Mouse (Mus musculus) ES-Bruce4 (cell line): ENCODE measurements around the gene Stard3nl. TPM values are rescaled to one million over a fixed set of nuclear protein-coding genes. Genes with fewer than 3 reads are reported as not detected.

Source experiments
- H3K27ac ChIP-seq: 2 replicates; pipeline ENCODE4 v1.5.1; 2012; ENCODE audit warnings: low read length, inconsistent platforms; ENCODE audit not compliant: insufficient read depth
- H3K27me3 ChIP-seq: 2 replicates; pipeline ENCODE4 v1.6.1; 2012; ENCODE audit warnings: mild to moderate bottlenecking, low read length, inconsistent platforms; ENCODE audit not compliant: control insufficient read depth, poor library complexity, insufficient read depth, severe bottlenecking
- H3K36me3 ChIP-seq: 2 replicates; pipeline ENCODE4 v1.6.1; 2012; ENCODE audit warnings: inconsistent platforms, mild to moderate bottlenecking, low read length, moderate library complexity; ENCODE audit not compliant: control insufficient read depth, poor library complexity, insufficient read depth, severe bottlenecking
- H3K4me1 ChIP-seq: one replicate; pipeline ENCODE4 v1.8.1; 2011; ENCODE audit warnings: low read length; ENCODE audit not compliant: control insufficient read depth, insufficient read depth
- H3K4me3 ChIP-seq: 2 replicates; pipeline ENCODE4 v1.5.1; 2011; ENCODE audit warnings: low read depth, mild to moderate bottlenecking, low read length
- H3K9ac ChIP-seq: 2 replicates; pipeline ENCODE4 v1.6.1; 2012; ENCODE audit warnings: low read depth, mild to moderate bottlenecking, inconsistent platforms; ENCODE audit not compliant: poor library complexity, severe bottlenecking
- H3K9me3 ChIP-seq: replicated peaks from 2 replicates; pipeline ENCODE4 v1.6.1; 2012; ENCODE audit warnings: mild to moderate bottlenecking, low read length, inconsistent platforms; ENCODE audit not compliant: control insufficient read depth, poor library complexity, insufficient read depth, severe bottlenecking
- CTCF ChIP-seq: IDR thresholded peaks from one replicate; pipeline ENCODE4 v1.8.1; 2011; ENCODE audit warnings: low read depth, low read length
- EP300 ChIP-seq: IDR thresholded peaks from 2 replicates; pipeline ENCODE4 v1.6.1; 2011; ENCODE audit warnings: low read depth, low read length; ENCODE audit not compliant: insufficient read depth
- POLR2A ChIP-seq: IDR thresholded peaks from one replicate; pipeline ENCODE4 v1.8.1; 2011; ENCODE audit warnings: low read length; ENCODE audit not compliant: insufficient read depth
- polyA plus RNA-seq: library from polyadenylated mRNA; stranded (reverse); fragments of >200 nt; gene quantifications from 2 replicates; pipeline ENCODE4 v1.2.4, GENCODE M21; 2011; ENCODE audit warnings: low read depth; ENCODE audit not compliant: missing spikeins, insufficient read depth, insufficient read length

The Stard3nl gene
- polyA plus RNA-seq, 1 experiment, result 63.7 TPM

DNA sequence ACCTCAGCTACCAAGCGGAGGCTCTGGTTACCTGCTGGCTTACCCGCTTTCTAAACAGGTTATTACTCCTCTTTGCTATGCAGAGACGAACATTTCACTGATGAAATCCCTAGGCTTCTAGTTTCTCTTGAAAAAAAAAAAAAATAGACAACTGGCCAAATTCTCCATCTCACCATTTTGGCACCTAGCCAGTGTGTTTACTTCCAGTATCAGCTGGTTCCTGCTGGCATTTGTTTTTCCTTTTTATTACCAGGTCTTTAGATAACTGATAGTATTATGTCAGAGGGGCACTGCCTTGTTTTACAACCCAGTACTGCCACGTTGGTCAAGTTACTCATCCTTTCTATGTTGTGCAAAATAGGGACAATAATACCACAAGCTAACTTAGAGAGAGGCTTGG is 5.3 kb downstream of the Stard3nl start:
- no peaks in the 10 kb centered on the region for H3K4me1 ChIP-seq
- H3K9ac ChIP-seq, result no peak overlapping the region
- no peak overlapping the region for H3K27ac ChIP-seq
- peaks cover 18% of the 10 kb centered on the region for H3K9me3 ChIP-seq
- peaks cover 5% of the 10 kb centered on the region; the same call in 1 of the 2 replicates for H3K36me3 ChIP-seq
- no peak overlapping the region for H3K4me3 ChIP-seq
- H3K27me3 ChIP-seq, result no peaks in the 10 kb centered on the region
- no peak for TF ChIP-seq CTCF
- TF ChIP-seq POLR2A, result no peak
- TF ChIP-seq EP300, result no peak

DNA sequence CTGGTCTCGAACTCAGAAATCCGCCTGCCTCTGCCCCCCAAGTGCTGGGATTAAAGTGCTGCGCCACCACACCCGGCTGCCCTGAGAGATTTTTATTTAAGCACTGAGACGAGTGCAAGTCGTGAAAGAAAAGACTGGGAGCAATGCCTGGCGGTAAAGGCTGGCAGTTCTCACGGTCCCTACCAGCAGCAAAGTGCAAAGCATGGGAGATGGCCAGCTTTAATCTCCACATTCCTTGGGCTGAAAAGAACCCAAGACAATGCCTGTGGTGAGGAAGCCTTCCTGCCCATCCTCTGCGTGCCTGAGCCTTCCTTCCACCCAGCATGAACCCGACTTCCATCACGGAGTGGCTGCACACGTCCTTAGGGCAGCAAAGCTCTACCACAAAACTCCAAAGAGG is 5.7 kb downstream of the Stard3nl start:
- Histone ChIP-seq H3K4me3 (no peak overlapping the region), H3K27ac (no peak overlapping the region), H3K4me1 (no peaks in the 10 kb centered on the region), H3K36me3 (peaks cover 5% of the 10 kb centered on the region; the same call in 1 of the 2 replicates), H3K9ac (no peak overlapping the region), H3K9me3 (peaks cover 18% of the 10 kb centered on the region), H3K27me3 (no peaks in the 10 kb centered on the region)
- no peak for TF ChIP-seq CTCF
- TF ChIP-seq EP300, result no peak
- TF ChIP-seq POLR2A, result no peak

DNA sequence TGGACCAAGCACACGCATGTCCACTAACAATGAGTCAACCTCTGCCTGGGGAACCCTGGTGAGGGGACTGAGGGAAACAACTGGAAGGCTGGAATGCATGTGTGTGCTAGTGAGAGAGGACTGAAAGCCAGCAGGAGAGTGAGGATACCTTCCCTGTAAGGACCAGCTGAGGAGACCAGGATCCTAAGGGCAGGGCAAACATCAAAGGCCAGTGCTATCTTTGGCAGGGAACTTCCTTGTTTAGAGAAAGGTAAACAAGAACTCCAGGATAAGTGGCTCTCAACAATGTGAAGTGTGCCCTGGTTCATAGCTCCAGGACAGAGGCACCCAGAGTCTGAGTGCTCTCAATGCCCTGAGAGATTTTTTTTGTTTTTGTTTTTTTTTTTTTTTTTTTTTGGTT is 6.2 kb downstream of the Stard3nl start:
- H3K9ac ChIP-seq, result no peak overlapping the region
- H3K36me3 ChIP-seq, result peaks cover 5% of the 10 kb centered on the region; the same call in 1 of the 2 replicates
- H3K27ac ChIP-seq, result no peak overlapping the region
- no peaks in the 10 kb centered on the region for H3K27me3 ChIP-seq
- H3K4me1 ChIP-seq, result no peaks in the 10 kb centered on the region
- H3K9me3 ChIP-seq, result peaks cover 18% of the 10 kb centered on the region
- H3K4me3 ChIP-seq, result no peak overlapping the region
- no peak for TF ChIP-seq CTCF
- TF ChIP-seq EP300, result no peak
- TF ChIP-seq POLR2A, result no peak

DNA sequence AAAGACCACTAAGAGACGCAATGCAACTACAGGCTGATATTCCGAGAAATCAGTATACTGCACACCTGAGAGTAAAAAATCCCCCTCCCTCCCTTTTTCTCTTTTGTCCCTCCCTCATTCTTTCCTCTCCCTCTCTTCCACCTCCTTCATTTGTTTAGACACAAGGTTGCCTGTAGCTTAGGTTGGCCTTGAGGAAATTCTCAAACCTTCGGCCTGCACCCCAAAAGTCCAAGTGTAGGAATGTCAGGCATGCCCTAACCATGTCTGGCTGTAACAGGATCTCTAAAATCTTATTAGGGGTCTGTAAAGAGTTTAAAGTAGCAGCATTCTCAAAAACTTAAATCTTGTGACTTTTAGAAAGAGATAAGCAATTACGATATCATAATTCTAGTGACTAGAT is 10.4 kb downstream of the Stard3nl start:
- no peaks in the 10 kb centered on the region for H3K4me1 ChIP-seq
- no peaks in the 10 kb centered on the region for H3K27me3 ChIP-seq
- TF ChIP-seq CTCF (no peak), EP300 (no peak), POLR2A (no peak)
- no peak overlapping the region for H3K4me3 ChIP-seq
- no peaks in the 10 kb centered on the region for H3K36me3 ChIP-seq
- no peak overlapping the region for H3K9ac ChIP-seq
- H3K9me3 ChIP-seq, result no peaks in the 10 kb centered on the region
- no peak overlapping the region for H3K27ac ChIP-seq

DNA sequence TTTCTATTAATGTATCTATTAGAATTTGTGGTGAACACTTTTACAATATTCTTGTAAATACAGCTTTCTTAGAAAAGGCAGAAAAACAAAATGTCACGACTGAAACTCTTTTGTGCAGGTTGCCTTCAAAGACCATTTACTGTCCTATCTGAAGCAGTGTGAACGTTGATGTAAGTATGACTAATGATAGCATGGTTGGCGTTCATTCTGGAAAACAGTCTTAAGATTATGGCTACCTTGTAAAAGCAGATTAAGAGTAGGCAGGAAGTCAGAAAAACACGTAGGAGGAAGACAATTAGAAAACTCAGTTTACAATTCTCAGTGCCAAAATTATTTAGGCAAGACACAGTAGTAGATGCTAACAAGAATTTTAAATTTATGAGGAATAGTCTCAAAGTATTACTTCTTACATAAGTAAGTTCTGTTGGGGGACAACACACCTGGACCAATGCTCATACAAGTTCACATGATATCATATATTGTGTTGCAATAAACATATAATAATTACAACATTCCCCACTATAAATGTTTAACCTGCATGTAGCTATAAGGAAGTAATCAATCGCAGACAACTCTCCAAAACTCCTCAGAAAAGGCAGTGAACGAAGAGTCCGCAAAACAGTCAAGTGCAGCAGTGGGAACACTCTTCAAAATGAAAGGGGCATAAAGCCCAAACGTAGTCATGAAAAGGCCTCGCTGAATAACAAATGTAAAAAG is 14.3 kb downstream of the Stard3nl start:
- Histone ChIP-seq H3K9ac (no peak overlapping the region), H3K27ac (no peak overlapping the region), H3K4me3 (no peak overlapping the region), H3K4me1 (no peaks in the 10 kb centered on the region), H3K27me3 (no peaks in the 10 kb centered on the region), H3K36me3 (no peaks in the 10 kb centered on the region), H3K9me3 (no peaks in the 10 kb centered on the region)
- TF ChIP-seq CTCF (no peak), EP300 (no peak), POLR2A (no peak)

DNA sequence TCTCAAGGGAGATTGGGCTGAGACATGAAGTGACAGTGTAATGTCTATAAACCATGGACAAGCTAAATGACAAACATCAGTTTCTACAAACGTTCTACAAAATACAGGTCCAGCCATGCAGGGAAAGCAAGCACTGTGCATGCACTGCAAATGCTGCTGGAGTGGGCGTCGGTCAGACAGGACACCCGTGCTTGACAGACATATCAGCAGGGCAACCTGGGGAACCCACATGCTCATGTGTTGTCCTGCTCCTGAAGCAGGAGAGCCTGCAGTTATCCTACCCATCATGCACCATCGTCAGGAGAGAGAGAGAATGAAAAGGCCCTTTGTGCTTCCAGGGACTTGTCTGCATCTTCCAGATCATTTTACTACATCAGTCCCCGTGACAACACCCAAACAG is 16.3 kb downstream of the Stard3nl start:
- peaks cover 2% of the 10 kb centered on the region for H3K36me3 ChIP-seq
- no peak overlapping the region for H3K27ac ChIP-seq
- H3K4me1 ChIP-seq, result no peaks in the 10 kb centered on the region
- no peaks in the 10 kb centered on the region for H3K9me3 ChIP-seq
- TF ChIP-seq POLR2A, result no peak
- no peak for TF ChIP-seq EP300
- TF ChIP-seq CTCF, result no peak
- H3K9ac ChIP-seq, result no peak overlapping the region
- no peak overlapping the region for H3K4me3 ChIP-seq
- no peaks in the 10 kb centered on the region for H3K27me3 ChIP-seq
